Mouse (Mus musculus): ENCODE results near the gene Qsox2. TPM values are rescaled to one million over a fixed set of nuclear protein-coding genes. Genes with fewer than 3 reads are reported as not detected.

The Qsox2 gene
- 1 to 10 TPM; 3.9 to 4.6 TPM for total RNA-seq (2023)

GRCm38 (mm10) chr2:26237290-26237782 lies at the start of gene Qsox2:
Gene Qsox2 (minus strand): TSS chr2:26237525.

GRCm38 (mm10) chr2:26208126-26208789 lies 29.1 kb downstream of the Qsox2 start, which contains the start of gene Lhx3:
Gene Lhx3 (minus strand): TSS chr2:26208289.

Other genes with a start within 250 kb of the Qsox2 start
- gene Ubac1, start 215.8 kb downstream of the Qsox2 start, total RNA-seq (2023) = 10 to 100 TPM; 41.8 to 51.7 TPM
- gene Nacc2, start 114.3 kb downstream of the Qsox2 start, total RNA-seq (2023) = 1 to 10 TPM; 2.7 to 3.8 TPM
- gene Lhx3, start 29.2 kb downstream of the Qsox2 start, total RNA-seq (2023) = not detected
- not detected for gene Ccdc187, start 57.0 kb upstream of the Qsox2 start, total RNA-seq (2023)
- 1 to 10 TPM; 6.7 to 8.5 TPM for gene Gpsm1, start 78.0 kb upstream of the Qsox2 start, total RNA-seq (2023)
- gene Dnlz, start 114.6 kb upstream of the Qsox2 start, total RNA-seq (2023) = 1 to 10 TPM; 4.7 to 5.2 TPM
- 100 to 1,000 TPM; 168 to 182 TPM for gene Card9, start 123.4 kb upstream of the Qsox2 start, total RNA-seq (2023)
- gene Snapc4, start 143.1 kb upstream of the Qsox2 start, total RNA-seq (2023) = 10 to 100 TPM; 17.4 to 20.4 TPM
- gene Entr1, start 151.8 kb upstream of the Qsox2 start, total RNA-seq (2023) = 10 to 100 TPM; 91.3 to 98.5 TPM
- 10 to 100 TPM; 40.3 to 44.0 TPM for gene Pmpca, start 151.8 kb upstream of the Qsox2 start, total RNA-seq (2023)
- gene Inpp5e, start 171.7 kb upstream of the Qsox2 start, total RNA-seq (2023) = 10 to 100 TPM; 14.1 to 15.8 TPM
- 10 to 100 TPM; 43.7 to 52.4 TPM for gene Sec16a, start 207.7 kb upstream of the Qsox2 start, total RNA-seq (2023)